Mouse (Mus musculus): Measurements from ENCODE around the gene Zc2hc1c. TPM values are rescaled to one million over a fixed set of nuclear protein-coding genes. Genes with fewer than 3 reads are reported as not detected.

Zc2hc1c gene
- 1.9 and 2.2 TPM in 2 replicates for polyA plus RNA-seq (2015; fragmentation: Nextera tagmentation; extraction: Ambion mirVana)

DNA sequence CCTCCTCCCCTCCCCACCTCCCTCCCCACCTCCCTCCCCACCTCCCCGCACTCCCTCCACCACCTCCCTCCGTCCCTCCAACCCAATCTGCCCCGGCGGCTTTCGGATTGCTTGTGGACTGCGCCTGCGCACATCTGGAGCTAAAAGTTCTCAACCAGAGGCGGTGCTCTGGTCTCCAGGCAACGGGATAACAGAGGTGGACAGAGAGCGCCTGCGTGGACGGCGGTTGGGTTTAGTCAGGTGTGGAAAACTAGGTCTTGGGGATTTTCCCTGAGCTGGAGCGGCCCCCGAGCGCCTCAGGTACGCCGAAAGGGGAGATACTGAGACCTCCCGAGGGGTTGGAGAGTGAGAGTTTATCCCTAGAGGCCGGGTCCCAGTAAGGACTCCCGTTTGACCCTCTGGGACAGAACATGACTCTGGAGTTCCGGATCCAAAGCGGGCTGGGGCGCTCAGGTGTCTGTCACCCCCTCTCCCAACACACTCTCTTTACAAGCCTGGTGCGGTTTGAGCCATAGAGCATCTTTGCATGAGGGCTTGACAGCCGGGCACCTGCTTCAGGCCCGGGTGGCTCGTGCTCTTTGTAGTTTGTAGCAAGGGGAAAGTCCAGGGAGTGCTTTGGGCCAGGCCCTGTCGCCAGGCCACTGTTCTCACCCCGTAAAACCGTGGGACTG lies at the start of gene Zc2hc1c:
TSS of gene Zc2hc1c (plus strand) at position 106 of the 671 bp plus-strand sequence.

DNA sequence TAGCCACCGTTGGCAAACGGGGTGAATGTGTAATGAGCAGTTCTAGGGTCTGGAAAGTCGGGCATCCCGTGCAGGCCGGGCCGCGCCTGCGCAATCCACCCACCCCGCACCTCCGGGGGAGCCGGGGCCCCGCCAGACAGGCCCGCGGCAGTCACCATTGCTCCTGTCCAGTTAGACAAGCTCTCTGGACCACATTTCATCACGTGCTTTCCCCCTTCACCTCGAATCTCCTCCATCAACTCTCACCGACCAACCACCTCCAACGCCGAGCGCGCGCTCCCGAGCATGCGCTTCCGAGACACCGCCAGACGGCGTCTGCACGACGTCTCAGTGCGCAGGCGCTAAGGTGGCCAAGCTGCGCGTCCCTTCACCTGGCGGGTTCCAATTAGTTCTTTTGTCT lies 18.1 kb upstream of the Zc2hc1c start, which contains the start of gene Mlh3:
TSS of gene Mlh3 (minus strand) at position 281 of the 400 bp plus-strand sequence.

DNA sequence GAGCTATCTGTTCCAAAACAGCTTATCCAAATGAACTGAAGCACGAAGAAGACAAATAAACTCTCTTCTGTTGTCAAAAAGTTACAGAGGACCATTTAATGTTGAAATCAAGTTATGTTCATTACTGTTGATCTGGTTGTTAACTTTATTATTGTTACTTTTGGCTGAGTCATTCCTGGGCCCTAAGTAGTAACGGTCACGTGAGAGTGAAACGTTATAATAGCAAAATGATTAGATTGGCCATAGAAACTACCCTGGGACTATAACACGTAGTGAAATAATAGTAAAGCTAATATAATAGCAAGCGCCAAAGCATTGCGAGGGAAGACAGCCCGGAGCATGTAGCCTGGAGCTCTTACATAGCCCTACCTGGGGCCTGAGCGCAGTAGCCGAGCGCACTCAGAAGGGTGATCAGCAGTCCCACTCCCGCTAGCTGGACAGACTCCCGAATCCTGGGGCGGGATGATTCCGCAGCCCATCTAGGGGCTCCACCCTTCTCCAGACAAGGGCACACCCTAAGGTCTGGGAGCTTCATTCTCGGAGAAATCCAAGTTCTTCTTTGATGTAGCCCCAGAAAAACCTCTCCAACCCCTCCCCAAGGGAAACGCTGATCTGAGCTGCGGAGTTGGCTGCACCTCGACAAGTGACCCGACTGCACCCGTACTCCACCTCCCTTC lies 444 bp upstream of the Zc2hc1c start, which contains the start of gene Acyp1:
TSS of gene Acyp1 (minus strand) at position 630 of the 677 bp plus-strand sequence.

GRCm38 (mm10) chr12:85339243-85339729 lies 50.9 kb downstream of the Zc2hc1c start, which contains the start of gene Nek9:
TSS of gene Nek9 (minus strand) at chr12:85339362.

Other genes starting within 250 kb of the Zc2hc1c start
- 4.5 and 4.8 TPM in 2 replicates for gene Prox2, start 177.8 kb upstream of the Zc2hc1c start, polyA plus RNA-seq (2015; fragmentation: Nextera tagmentation; extraction: Ambion mirVana)
- gene Dlst, start 177.8 kb upstream of the Zc2hc1c start, polyA plus RNA-seq (2015; fragmentation: Nextera tagmentation; extraction: Ambion mirVana) = 72.5 and 78.6 TPM in 2 replicates
- 0.41 and 0.55 TPM in 2 replicates for gene Rps6kl1, start 137.3 kb upstream of the Zc2hc1c start, polyA plus RNA-seq (2015; fragmentation: Nextera tagmentation; extraction: Ambion mirVana)
- gene Pgf, start 110.8 kb upstream of the Zc2hc1c start, polyA plus RNA-seq (2015; fragmentation: Nextera tagmentation; extraction: Ambion mirVana) = 1.6 and 2.3 TPM in 2 replicates
- gene Eif2b2, start 69.1 kb upstream of the Zc2hc1c start, polyA plus RNA-seq (2015; fragmentation: Nextera tagmentation; extraction: Ambion mirVana) = 49.3 and 50.6 TPM in 2 replicates
- gene Mlh3, start 18.0 kb upstream of the Zc2hc1c start, polyA plus RNA-seq (2015; fragmentation: Nextera tagmentation; extraction: Ambion mirVana) = 3.1 and 3.9 TPM in 2 replicates
- gene Acyp1, start 153 bp upstream of the Zc2hc1c start, polyA plus RNA-seq (2015; fragmentation: Nextera tagmentation; extraction: Ambion mirVana) = 68.7 and 76.7 TPM in 2 replicates
- gene Nek9, start 50.8 kb downstream of the Zc2hc1c start, polyA plus RNA-seq (2015; fragmentation: Nextera tagmentation; extraction: Ambion mirVana) = 8.3 and 10.0 TPM in 2 replicates
- 185 and 187 TPM in 2 replicates for gene Tmed10, start 86.3 kb downstream of the Zc2hc1c start, polyA plus RNA-seq (2015; fragmentation: Nextera tagmentation; extraction: Ambion mirVana)
- 2.8 and 3.6 TPM in 2 replicates for gene Fos, start 185.3 kb downstream of the Zc2hc1c start, polyA plus RNA-seq (2015; fragmentation: Nextera tagmentation; extraction: Ambion mirVana)